Mouse (Mus musculus) hindbrain, embryonic 13.5 days (tissue): Measurements from ENCODE around the gene Ebf1. TPM values are rescaled to one million over a fixed set of nuclear protein-coding genes. Genes with fewer than 3 reads are reported as not detected.

Experiments
- ATAC-seq: fragments of 200-750 bp; cut with Nextera tagmentation; 2 replicates; pipeline ENCODE4 v1.8.0; 2017; ENCODE audit warnings: moderate TSS enrichment; ENCODE audit not compliant: low FRiP score
- H3K27ac ChIP-seq: fragments of 300-500 bp; sonication (generic); 2 replicates; pipeline ENCODE4 v1.5.1; 2015; ENCODE audit warnings: inconsistent platforms, mild to moderate bottlenecking, moderate library complexity
- H3K27me3 ChIP-seq: fragments of 300-500 bp; sonication (generic); 2 replicates; pipeline ENCODE4 v1.6.1; 2015; ENCODE audit warnings: mild to moderate bottlenecking, inconsistent platforms
- H3K36me3 ChIP-seq: fragments of 300-500 bp; sonication (generic); 2 replicates; pipeline ENCODE4 v1.6.1; 2015; ENCODE audit warnings: mild to moderate bottlenecking, inconsistent platforms
- H3K4me1 ChIP-seq: fragments of 300-500 bp; sonication (generic); replicated peaks from 2 replicates; pipeline ENCODE4 v1.6.1; 2015; ENCODE audit warnings: inconsistent platforms
- H3K4me2 ChIP-seq: fragments of 300-500 bp; sonication (generic); 2 replicates; pipeline ENCODE4 v1.6.1; 2015; ENCODE audit warnings: inconsistent platforms, mild to moderate bottlenecking, moderate library complexity
- H3K4me3 ChIP-seq: fragments of 300-500 bp; sonication (generic); 2 replicates; pipeline ENCODE4 v1.5.1; 2015; ENCODE audit warnings: mild to moderate bottlenecking, inconsistent platforms
- H3K9ac ChIP-seq: fragments of 300-500 bp; sonication (generic); 2 replicates; pipeline ENCODE4 v1.6.1; 2015; ENCODE audit warnings: mild to moderate bottlenecking, inconsistent platforms
- H3K9me3 ChIP-seq: fragments of 300-500 bp; sonication (generic); 2 replicates; pipeline ENCODE4 v1.6.1; 2016; ENCODE audit warnings: inconsistent platforms
- WGBS: fragments of 180-500 bp; shearing (Covaris S2); methylation state at CpG from one replicate; pipeline ENCODE4 v1.1.7; 2015; 5-methylcytosine and 5-hydroxymethylcytosine counted together
- polyA plus RNA-seq: library from polyadenylated mRNA; unstranded; fragments of >200 nt; fragmentation: Nextera tagmentation; extraction: Ambion mirVana; gene quantifications from 2 replicates; pipeline ENCODE4 v1.2.1, GENCODE M21; 2015

Ebf1 gene
- polyA plus RNA-seq, 1 experiment from 2014 or later, result 159 TPM

GRCm38 (mm10) chr11:44812193-44812746 lies 195.2 kb downstream of the Ebf1 start:
- H3K9me3 ChIP-seq, result no peaks in the 10 kb centered on the region
- ATAC-seq, result no peak
- 88% methylated on average over 5 of the region's 5 CpGs for WGBS
- H3K36me3 ChIP-seq, result no peaks in the 10 kb centered on the region
- no peaks in the 10 kb centered on the region for H3K27me3 ChIP-seq
- no peak overlapping the region for H3K4me3 ChIP-seq
- peak overlapping the region; percentile 30; the same call in 1 of the 2 replicates for H3K27ac ChIP-seq
- no peak overlapping the region for H3K4me2 ChIP-seq
- H3K9ac ChIP-seq, result no peak overlapping the region
- peaks cover 35% of the 10 kb centered on the region for H3K4me1 ChIP-seq

DNA sequence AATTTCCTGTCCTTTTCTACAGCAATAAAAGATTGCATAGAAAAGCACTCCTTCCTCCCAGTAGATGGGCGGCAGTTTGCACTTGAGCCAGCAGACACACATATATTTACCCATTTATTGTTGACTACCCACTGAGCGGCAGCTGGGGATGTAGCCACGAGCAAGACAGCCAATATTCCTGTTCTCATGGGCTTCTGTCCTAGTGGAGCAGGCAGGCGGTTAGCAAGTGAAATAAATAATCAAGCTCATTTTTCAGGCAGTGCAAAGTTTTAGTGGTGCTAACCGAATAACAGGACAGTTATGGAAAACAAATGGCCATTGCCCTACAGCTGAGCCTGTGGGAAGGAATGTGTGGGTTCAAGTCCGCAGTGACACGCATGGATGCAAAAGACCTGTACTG lies 196.4 kb downstream of the Ebf1 start:
- Histone ChIP-seq H3K27ac (peak overlapping the region; percentile 19; the same call in 1 of the 2 replicates), H3K4me1 (peaks cover 35% of the 10 kb centered on the region), H3K9me3 (no peaks in the 10 kb centered on the region), H3K27me3 (no peaks in the 10 kb centered on the region), H3K4me3 (no peak overlapping the region), H3K9ac (no peak overlapping the region), H3K4me2 (no peak overlapping the region), H3K36me3 (no peaks in the 10 kb centered on the region)
- 58% methylated on average over 7 of the region's 7 CpGs for WGBS
- ATAC-seq, result no peak

GRCm38 (mm10) chr11:44814847-44815246 lies 197.7 kb downstream of the Ebf1 start:
- H3K4me2 ChIP-seq, result no peak overlapping the region
- no peaks in the 10 kb centered on the region for H3K9me3 ChIP-seq
- no peaks in the 10 kb centered on the region for H3K36me3 ChIP-seq
- peak overlapping the region; percentile 52; the same call in 1 of the 2 replicates for H3K27ac ChIP-seq
- peaks cover 35% of the 10 kb centered on the region for H3K4me1 ChIP-seq
- no peaks in the 10 kb centered on the region for H3K27me3 ChIP-seq
- no peak overlapping the region for H3K4me3 ChIP-seq
- no peak overlapping the region for H3K9ac ChIP-seq
- 71% methylated on average over 5 of the region's 5 CpGs for WGBS
- ATAC-seq, result no peak

GRCm38 (mm10) chr11:44815991-44816390 lies 198.9 kb downstream of the Ebf1 start:
- Histone ChIP-seq H3K4me2 (no peak overlapping the region), H3K9ac (no peak overlapping the region), H3K27me3 (no peaks in the 10 kb centered on the region), H3K4me3 (no peak overlapping the region), H3K36me3 (no peaks in the 10 kb centered on the region), H3K27ac (no peak overlapping the region), H3K9me3 (no peaks in the 10 kb centered on the region), H3K4me1 (peaks cover 38% of the 10 kb centered on the region)
- WGBS, result 58% methylated on average over 4 of the region's 4 CpGs
- no peak for ATAC-seq

DNA sequence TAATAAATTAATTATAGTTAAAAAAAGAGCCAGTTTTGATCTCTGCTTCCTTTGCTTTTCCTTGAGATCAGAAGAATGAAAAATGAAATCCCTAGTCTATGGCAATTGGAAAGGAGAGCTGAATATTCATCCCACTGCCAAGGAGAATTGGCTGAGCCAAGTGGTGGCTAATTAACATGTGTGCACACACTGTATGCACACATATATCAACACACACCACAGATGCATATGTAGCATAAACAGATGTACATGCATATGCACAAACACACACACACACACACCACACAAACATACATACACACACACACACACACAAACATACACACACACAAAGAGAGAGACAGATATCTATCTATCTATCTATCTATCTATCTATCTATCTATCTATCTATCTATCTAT lies 205.2 kb downstream of the Ebf1 start:
- Histone ChIP-seq H3K4me3 (no peak overlapping the region), H3K9me3 (no peaks in the 10 kb centered on the region), H3K27me3 (no peaks in the 10 kb centered on the region), H3K4me2 (no peak overlapping the region), H3K27ac (no peak overlapping the region), H3K36me3 (no peaks in the 10 kb centered on the region), H3K4me1 (peaks cover 12% of the 10 kb centered on the region), H3K9ac (no peak overlapping the region)
- ATAC-seq, result no peak

GRCm38 (mm10) chr11:44832227-44832939 lies 215.3 kb downstream of the Ebf1 start:
- Histone ChIP-seq H3K4me2 (peak overlapping the region; percentile 51), H3K9me3 (no peaks in the 10 kb centered on the region), H3K4me3 (peak overlapping the region; percentile 19; the same call in 1 of the 2 replicates), H3K27me3 (no peaks in the 10 kb centered on the region), H3K27ac (peak overlapping the region; percentile 90), H3K9ac (peak overlapping the region; percentile 64), H3K36me3 (no peaks in the 10 kb centered on the region), H3K4me1 (peaks cover 47% of the 10 kb centered on the region)
- 7% methylated on average over 14 of the region's 14 CpGs for WGBS
- peak; percentile 53; the same call in 1 of the 2 replicates for ATAC-seq

- Histone ChIP-seq H3K9ac (peak overlapping the region; percentile 64), H3K27me3 (no peaks in the 10 kb centered on the region), H3K4me1 (peaks cover 51% of the 10 kb centered on the region), H3K27ac (peak overlapping the region; percentile 90), H3K4me3 (peak overlapping the region; percentile 19), H3K4me2 (peak overlapping the region; percentile 51), H3K9me3 (no peaks in the 10 kb centered on the region), H3K36me3 (no peaks in the 10 kb centered on the region)
- 2% methylated on average over 4 of the region's 4 CpGs for WGBS
- no peak for ATAC-seq
These were observed 215.8 kb downstream of the Ebf1 start for GRCm38 (mm10) chr11:44832940-44833254.

DNA sequence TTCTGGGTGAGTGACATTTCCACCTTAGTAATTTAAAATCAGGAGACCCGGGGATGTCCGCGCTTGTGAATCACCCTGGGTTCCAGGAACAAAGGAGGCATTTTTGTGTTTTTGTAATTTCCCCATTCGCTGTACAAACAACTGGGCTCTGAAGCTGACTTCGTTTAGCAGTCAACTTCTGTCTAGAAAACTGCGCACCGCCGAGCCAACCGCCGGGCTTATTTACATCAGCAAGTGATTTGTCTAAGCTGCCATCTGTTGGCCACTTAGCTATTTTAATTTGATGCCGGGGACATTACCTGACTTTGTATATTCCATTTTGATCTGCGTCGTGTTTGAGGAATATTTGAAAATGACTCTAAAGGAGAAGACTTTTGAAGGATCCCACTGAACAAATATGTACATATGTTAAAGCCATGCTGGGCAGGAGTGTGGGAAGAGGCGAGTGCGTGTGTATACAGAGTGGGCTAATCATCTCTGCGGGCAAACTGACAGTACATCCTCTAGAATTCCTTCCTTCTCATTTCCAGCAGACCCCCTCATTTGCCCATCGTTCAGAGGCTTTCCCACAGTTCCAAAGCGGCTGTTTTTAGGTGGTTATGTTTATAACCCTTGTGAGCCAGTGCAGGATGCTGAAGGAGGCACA lies 216.4 kb downstream of the Ebf1 start:
- peak overlapping the region; percentile 19 for H3K4me3 ChIP-seq
- ATAC-seq, result no peak
- 17% methylated on average over 18 of the region's 18 CpGs for WGBS
- H3K27me3 ChIP-seq, result no peaks in the 10 kb centered on the region
- peak overlapping the region; percentile 51 for H3K4me2 ChIP-seq
- peak overlapping the region; percentile 90 for H3K27ac ChIP-seq
- peaks cover 56% of the 10 kb centered on the region for H3K4me1 ChIP-seq
- no peaks in the 10 kb centered on the region for H3K36me3 ChIP-seq
- H3K9ac ChIP-seq, result peak overlapping the region; percentile 64
- H3K9me3 ChIP-seq, result no peaks in the 10 kb centered on the region

DNA sequence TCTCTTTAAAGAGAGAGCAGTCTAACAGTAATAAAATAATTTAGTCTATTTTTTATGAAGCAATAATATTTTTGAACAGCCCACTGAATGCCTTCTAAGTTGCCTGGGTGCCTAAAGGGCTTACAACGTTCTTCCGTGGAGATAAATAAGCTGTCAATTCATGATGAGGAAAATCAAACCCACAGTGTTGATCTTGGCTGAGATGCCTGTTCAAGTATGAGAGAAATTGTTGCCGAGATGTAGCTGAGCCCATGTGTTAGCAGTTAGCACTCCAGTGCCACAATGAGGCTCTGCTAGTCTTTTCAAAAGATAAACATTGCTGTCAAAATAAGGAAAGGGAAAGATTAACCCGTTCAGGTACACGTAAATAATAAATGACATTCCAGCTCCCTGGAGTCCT lies 218.0 kb downstream of the Ebf1 start:
- Histone ChIP-seq H3K9ac (no peak overlapping the region), H3K27ac (no peak overlapping the region), H3K9me3 (no peaks in the 10 kb centered on the region), H3K36me3 (no peaks in the 10 kb centered on the region), H3K4me3 (no peak overlapping the region), H3K4me2 (no peak overlapping the region), H3K27me3 (no peaks in the 10 kb centered on the region), H3K4me1 (peaks cover 63% of the 10 kb centered on the region)
- 55% methylated on average over 5 of the region's 5 CpGs for WGBS
- ATAC-seq, result no peak

GRCm38 (mm10) chr11:44837592-44837991 lies 220.5 kb downstream of the Ebf1 start:
- no peaks in the 10 kb centered on the region for H3K9me3 ChIP-seq
- ATAC-seq, result no peak
- H3K4me2 ChIP-seq, result no peak overlapping the region
- H3K4me3 ChIP-seq, result no peak overlapping the region
- 51% methylated on average over 2 of the region's 2 CpGs for WGBS
- no peaks in the 10 kb centered on the region for H3K27me3 ChIP-seq
- peak overlapping the region; percentile 61 for H3K27ac ChIP-seq
- no peak overlapping the region for H3K9ac ChIP-seq
- H3K4me1 ChIP-seq, result peaks cover 66% of the 10 kb centered on the region
- H3K36me3 ChIP-seq, result no peaks in the 10 kb centered on the region

- Histone ChIP-seq H3K4me1 (peaks cover 57% of the 10 kb centered on the region), H3K4me2 (0 out of 2 replicates have a peak overlapping the region, but pooled peaks have one; percentile 25), H3K36me3 (no peaks in the 10 kb centered on the region), H3K4me3 (no peak overlapping the region), H3K9ac (no peak overlapping the region), H3K9me3 (no peaks in the 10 kb centered on the region), H3K27me3 (no peaks in the 10 kb centered on the region), H3K27ac (peak overlapping the region; percentile 70)
- ATAC-seq, result peak; percentile 77
- WGBS, result 31% methylated on average over 14 of the region's 14 CpGs
These were observed 224.3 kb downstream of the Ebf1 start for GRCm38 (mm10) chr11:44841127-44842056.

- Histone ChIP-seq H3K9me3 (no peaks in the 10 kb centered on the region), H3K27ac (no peak overlapping the region), H3K9ac (no peak overlapping the region), H3K36me3 (no peaks in the 10 kb centered on the region), H3K4me2 (no peak overlapping the region), H3K4me3 (no peak overlapping the region), H3K27me3 (no peaks in the 10 kb centered on the region), H3K4me1 (0 out of 2 replicates have a peak, but pooled peaks cover 3% of the 10 kb centered on the region)
- ATAC-seq, result no peak
- WGBS, result 81% methylated on average over 3 of the region's 3 CpGs
These were observed 234.8 kb downstream of the Ebf1 start for GRCm38 (mm10) chr11:44851874-44852273.
